Mouse (Mus musculus): Measurements from ENCODE around the gene Maml2.

DNA sequence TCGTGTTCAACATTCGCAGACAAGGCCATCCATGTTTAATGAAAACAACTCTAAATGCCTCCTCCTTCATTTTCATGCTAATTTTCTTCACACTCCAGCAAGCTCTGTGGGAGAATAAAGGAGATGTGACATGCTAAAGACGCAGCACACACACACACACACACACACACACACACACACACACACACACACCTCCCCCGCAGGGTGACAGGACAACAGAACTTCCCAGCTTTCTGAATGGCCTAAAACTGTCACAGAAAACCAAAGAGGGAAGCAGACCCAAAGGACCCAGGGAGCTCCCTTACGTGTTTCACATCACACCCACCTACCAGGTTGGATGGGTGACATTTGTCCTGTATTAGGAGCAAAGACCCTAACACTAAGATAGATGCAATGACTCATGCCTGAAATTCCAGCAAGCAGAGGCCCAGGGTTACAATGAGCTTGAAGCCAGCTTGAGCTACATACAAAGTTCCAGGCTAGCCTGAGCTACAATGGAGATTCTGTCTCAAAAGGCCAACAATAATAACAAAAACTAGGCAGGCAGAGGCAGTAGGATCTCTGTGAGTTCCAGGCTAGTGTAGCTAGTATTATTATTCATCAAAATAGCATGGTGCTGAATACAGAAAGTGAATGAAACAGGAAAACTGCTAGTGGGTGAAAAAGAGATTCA is 5.5 kb downstream of the Maml2 start:
- TF ChIP-seq CTCF (IDR thresholded peaks at IDR 0.05; ENCODE audit: extremely low read depth, insufficient read depth, low read length) (no peak), POLR2A (IDR thresholded peaks at IDR 0.05; ENCODE audit: extremely low read depth, insufficient read depth, low read length) (no peak)

All from cortical plate, adult 2 months (tissue).